Mouse (Mus musculus) gastrocnemius, adult 8-10 months (tissue): ENCODE measurements around the gene Gria1. TPM values are rescaled to one million over a fixed set of nuclear protein-coding genes. Genes with fewer than 3 reads are reported as not detected.
A peak's percentile ranks its signal among the peaks of the same experiment; 100 is the strongest.

ENCODE experiments used
- DNase-seq, 2 experiments: peaks; one replicate each; pipeline ENCODE4 v3.0.0; 2022; ENCODE audit warnings: low spot score in 2 of 2
- total RNA-seq, 4 experiments: library from RNA; stranded (reverse); gene quantifications; 2 replicates each; pipeline ENCODE4 v1.2.4; 2022

The Gria1 gene
- total RNA-seq, result under 1 TPM; 0.05 to 0.13 (median 0.09) TPM

DNA sequence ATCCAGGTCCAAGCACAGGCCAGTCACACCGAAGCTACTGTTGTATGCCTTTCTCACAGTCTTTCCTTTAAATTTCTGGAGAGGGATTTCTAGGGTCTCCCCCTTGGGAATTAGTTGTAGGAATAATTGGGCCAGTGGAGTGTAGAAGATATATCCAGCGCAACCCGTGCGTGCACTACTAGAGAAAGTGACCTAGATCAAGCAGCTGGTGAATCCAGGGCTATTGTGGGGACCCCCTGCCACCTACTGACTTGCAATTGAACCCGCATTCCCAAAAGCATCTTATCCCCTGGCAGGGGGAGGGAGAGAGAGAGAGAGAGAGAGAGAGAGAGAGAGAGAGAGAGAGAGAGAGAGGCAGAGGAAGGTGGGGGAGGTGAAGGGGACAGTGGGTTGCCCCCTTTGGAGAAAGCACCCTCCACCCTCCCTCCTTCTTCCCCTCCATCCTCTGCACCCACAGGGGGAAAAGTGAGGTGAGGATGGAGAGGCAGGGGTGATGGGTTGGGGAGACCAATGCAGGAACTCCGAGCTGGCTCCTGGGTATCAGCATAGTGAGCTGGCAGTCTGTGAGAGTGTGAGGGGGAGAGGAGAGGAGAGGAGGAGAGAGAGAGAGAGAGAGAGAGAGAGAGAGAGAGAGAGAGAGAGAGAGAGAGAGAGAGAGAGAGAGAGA, at the start of gene Gria1:
Gene Gria1 (plus strand): TSS at position 364 of the 667 bp plus-strand sequence.
- DNase-seq, result no peak

DNA sequence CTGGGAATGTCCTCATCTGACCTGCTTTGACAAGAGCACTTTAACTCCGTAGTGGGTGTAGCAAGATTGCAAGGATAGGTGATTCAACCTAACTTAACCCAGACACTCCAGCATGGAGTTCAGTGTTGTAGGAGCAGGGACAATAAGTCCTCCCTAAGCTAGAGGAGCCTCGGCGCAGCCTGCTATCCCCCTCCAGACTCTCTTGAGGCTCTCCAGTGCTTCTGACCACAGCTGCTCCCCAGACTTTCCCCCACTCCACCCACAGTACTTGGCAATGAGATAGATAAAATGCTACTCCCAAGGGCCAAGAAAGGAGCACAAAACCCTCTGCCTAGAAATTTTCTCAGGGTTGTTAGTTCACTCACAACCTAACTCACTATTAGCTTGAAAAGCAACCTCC, 49.4 kb upstream of the Gria1 start:
- DNase-seq, result no peak

DNA sequence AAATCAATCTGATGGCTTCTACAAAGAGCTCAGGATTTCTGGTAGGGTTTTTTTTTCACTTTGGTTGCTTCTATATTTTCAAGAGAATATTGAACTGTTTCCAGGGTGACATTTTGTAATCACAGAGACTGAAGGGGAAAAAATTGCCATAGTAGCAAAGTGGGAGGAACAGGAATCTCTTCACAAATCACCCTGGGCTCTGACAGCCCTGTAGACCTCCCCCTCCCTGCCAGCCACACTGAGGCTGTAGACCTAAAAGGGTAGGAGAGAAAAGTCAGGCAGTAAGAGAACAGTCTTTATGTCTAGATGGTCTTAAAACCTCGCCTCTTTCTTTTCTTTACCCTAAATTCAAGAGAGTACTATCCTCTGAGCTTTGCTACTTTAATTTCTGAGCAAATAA, 38.4 kb upstream of the Gria1 start:
- no peak for DNase-seq

DNA sequence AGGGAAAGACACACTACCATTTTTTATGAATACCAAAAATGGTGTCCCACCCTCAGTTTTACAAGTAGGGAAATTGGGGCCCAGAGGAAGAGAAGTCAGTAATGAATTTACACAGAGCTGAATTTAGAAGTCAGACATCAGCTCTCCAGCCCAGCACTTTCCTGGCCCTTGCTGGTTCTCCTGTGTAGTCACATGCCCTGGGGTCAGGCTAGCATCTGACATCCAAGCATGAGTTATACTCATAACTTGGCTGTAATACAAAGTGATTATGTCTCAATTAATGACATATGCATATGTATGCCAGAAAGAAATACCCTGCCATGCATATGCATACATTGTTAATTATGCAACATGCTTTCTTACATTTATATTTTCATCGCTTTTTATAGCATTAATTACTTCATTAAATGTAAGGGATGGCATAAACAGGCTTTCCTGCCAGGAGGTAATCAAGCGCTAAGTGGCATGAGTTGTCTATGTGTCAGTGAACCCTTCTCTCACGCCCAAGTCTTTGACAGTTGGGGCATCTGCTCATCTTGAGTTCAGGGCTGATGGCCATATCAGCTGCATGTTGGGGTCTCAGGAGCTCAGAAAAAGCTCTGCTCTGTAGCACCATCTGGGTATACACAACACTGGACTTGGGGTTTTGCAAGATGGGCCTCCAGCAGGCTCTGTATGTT, 26.7 kb upstream of the Gria1 start:
- DNase-seq, result no peak

DNA sequence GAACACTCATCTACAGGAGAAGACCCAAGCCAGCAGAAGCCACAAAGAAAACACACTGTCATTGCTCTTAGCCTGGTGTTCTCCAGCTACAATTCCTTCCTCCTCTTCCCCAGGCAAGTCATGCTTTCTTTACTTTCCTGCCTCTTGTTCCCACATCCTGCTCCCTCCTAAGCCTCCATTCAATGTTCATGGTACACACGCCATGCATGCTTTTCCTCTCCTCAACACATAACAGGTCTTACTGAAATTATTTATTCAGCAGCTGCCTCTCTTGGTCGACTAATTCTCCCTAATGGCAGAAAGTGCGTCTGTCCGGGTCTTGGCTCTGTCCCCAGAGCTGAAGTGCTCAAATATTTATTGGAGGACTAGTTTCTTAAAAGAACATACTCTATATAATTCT, 25.7 kb upstream of the Gria1 start:
- no peak for DNase-seq

DNA sequence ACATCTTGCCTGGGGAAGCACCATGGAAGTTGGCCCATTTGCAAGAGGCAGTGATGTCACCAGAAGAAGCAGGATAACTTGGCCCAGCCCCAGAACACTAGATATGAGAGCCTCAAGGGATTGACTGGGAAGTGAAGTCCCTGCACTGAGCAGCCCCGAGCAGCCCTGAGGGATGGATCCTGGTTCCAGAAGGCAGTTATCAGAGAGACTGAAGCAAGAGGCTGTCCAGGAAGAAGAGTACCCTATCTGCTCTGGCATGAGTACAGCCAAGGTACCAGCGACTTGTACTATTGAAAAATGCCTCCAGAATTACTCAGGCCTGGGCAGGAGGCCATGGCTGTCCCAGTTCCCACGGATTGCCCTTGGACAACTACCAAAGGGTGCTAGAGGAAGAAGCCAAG, 11.6 kb upstream of the Gria1 start:
- DNase-seq, result peak in 1 of 2 experiments; percentile 5

DNA sequence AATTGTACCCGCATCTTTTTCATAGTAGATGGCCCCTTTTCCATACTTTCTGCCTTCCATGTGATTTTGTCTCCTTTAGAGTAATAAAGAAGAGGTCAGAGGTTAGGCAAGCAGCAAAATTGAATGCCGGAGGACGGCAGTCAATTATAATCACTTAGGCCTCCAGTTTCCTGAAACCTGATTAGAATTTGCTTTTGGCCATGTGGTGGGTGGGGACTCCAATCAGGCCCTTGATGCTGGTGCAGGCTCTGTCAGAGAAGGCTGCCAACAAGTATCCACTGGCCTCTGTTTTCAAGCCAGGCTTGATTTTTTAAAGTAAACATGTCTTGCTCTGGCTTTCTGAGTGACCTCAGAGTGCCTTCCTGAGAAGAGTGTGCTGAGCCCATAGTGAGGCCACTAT, 6.6 kb upstream of the Gria1 start:
- no peak for DNase-seq

DNA sequence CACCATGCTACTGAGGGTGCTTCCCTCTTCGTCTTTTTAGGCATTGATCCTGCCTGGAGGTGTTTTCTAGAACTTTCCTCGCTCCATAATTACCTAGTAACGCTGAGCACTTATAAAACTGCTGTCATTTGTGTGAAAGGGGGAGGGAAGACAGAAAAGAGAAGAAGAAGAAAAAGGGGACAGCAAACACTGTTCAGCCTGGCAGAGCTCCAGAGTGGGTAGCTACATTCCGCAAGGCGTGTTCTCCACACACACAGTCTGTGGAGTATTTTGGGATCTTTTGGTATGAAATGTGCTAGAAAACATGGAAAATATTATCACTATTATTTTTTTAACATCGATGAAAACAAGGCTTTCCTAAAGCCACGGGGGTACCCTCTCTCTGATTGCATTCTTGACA, 5.8 kb upstream of the Gria1 start:
- no peak for DNase-seq

DNA sequence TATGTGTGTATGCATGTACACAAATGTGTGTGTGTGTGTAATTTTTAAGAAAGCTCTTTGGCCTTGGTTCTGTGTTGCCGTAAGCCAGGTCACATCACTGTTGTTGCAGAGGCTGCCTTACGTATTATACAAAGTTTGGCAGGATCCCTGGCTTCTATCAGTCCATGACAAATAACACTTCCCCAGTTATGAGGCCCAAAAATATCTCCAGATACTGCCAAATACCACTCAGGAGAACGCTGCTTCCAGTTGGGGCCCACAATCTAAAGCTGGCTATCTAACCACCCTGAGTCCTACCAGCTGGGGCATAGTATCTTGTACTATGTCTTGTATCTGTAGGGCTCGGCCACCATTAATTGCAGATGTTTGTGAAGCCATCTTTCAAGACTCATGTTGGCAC, 3.4 kb upstream of the Gria1 start:
- DNase-seq, result no peak

DNA sequence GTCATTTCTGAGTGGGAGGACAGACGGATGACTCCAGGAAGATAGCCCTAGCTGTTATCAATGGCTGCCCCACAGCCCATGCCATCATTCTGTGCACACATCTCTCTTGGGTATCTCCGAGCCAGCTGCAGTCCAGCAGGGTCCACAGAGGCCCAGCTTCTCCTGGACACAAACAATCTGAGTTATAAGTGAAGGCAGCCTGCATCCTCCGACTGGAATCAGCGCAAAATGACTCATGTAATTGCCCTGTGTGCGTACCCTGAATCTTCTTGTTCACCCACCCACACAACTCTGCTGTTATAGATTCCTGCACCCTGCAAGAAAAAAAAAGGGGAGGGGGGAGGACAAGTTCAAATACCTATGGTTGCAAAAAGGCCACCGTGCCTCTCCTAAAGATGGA, 576 bp upstream of the Gria1 start:
- no peak for DNase-seq

DNA sequence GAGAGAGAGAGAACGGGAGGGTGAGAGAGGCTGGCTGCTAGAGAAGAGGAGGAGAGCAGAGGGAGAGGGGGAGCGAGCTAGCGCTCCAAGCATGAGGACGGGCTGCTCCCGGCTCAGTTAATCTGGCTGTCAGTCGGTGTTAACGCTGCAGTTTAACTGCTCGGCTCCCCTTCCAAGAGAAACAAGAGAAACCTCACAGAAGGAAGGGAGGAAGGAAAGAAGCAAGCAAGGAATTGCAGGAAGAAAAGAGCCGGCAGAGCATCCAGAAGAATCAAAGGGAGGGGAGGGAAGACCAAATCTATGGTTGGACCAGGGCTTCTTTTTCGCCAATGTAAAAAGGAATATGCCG, 478 bp downstream of the Gria1 start:
- no peak for DNase-seq

DNA sequence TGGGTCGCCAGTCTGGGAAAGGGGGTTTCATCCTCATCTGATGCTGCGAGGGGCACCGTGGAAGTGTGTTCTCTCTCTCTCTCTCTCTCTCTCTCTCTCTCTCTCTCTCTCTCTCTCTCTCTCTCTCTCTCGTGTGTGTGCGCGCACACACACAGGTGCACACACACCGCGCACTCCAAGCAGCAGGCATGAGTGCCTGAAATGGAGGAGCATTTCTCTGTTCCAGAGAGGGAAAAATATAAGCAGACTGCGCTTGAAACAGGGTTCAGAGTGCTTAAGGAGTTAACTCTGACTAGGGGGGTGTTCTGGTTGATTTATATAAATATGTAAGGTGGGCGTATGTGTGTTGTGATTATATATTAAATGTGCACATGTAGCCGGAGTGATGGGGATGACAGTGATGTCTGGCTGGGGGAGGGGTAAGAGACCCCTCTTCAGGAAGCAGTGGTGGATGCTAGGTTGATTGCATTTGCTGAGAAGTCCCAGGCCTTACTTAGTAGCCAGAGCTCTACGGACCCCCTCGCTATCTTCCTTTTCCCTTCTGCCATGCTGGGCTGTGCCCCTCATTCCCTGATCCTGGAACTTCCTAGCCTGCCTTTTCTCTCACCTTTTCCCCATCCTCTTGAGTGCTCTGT, 1.2 kb downstream of the Gria1 start:
- no peak for DNase-seq

DNA sequence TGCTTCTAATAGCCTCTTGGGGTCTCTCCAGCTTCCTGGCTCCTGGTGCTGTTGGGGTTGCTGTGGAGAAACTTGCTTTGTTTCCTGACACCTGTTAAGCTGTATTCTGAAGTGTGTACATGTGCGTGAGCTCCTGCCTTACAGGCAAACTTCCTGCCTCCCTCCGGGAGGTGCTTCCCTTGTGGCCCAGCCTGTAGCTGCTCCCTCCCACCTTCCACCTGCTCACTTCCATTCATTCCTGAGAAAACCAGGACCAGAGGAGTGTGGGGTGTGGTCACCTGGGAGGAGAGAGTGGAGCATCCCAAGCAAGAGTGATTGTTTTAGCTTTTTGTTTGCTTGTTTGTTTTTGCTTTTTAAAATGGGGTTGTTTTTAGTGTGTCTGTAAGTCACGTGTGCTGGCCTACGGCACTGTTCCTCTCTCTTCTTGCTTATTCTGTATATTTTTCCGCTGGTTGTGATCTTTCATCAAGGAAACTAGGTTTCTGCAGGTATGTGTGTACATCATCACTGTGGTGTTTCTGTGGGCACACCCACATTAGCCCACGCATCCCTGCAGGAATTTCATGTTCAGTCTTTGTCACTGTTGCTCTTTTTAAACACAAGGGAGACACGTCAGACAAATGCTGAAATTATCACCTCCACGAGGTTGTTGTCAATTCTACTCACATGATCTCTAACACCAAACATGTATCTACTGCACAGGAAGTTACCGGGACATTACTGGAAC, 2.4 kb downstream of the Gria1 start:
- DNase-seq, result no peak

DNA sequence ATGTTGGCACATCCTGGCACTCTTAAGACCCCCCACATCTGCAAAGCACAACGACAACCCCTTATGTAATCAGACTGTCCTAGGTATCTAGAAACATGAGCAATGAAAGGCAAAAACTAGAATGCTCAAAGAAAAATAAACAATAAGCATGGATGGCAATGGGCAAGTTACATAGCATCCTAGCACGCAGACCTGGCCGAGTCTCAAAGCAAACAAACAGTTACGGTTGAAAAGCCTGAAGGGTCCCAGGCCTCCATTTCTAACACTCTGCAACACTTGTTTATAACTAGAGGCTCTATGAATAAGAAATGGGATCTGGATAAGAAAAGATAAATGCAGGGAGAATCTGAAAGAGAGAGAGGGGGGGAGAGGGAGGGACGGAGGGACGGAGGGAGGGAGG, 3.2 kb downstream of the Gria1 start:
- no peak for DNase-seq

DNA sequence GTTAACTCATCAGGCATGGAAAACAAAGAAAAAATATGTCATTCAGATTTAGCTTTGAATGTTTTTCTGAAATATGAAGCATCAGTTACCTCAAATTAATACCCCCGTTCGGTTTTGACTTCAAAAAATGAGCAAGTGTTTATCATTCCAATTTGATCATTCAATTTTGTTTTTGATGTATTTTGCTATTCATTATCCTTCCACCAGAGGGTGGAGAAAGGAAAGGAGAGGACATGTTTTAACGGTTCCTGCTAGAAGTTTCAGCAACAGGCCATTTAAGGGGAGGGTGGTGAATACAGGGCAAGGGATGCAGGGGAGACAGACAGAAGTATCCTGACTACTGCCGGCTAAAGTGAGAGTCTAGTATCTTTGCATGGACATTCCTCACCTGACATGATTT, 7.3 kb downstream of the Gria1 start:
- no peak for DNase-seq

DNA sequence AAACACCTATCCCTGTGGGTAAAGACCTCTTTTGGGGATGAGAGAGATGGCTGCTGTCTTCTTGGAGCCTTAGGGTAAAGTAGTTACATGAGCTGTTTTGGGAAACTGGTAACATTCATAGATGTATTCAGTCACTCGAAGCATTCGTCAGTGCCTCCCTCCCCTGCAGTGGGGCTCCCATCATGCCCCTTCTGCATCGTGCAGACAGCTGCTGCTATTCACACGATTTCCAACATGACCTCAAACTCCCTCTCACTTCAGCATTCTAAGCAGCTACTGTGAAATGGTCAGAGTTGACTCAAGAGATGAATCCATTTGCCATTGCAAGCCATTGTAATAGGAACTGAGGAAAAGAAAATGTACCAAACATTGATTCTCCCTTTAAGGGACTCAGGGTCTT, 11.2 kb downstream of the Gria1 start:
- no peak for DNase-seq

DNA sequence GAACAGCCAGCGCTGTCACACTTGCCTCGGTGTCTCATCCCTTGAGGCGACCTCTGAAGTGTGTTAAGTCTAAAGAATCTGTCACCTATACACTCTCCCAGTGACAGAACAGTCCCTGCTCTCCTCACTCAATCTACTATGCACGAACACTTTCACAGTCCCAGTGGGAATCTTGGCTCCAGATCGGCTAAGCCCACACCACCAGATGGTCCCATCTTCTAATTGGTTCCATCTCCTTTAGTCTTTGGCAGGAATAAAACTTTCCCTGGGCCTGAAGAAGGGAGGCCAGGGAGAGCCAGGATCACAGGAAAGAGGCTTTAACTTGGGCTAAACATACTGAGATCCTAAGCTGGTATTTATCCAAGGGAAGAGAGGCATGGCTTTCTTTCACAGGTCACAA, 19.3 kb downstream of the Gria1 start:
- no peak for DNase-seq

DNA sequence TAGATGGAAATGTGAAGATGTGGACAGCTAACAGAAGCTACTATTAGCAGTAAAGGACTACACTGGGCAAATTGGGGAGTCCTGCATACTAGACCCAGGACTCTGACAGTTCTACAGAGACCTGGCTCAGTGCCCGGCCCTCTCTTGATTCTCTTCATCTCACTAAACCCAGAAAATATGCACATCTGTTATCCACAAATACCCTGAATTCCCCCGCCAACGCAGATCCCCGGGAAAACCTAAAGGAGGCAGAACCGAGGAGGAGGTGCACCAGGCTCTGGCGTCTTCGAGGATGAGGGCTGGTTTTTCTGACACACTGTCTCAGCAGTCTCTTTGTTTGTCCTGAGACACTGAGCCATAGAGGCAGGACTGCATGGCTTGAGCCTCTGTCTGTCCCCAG, 27.6 kb downstream of the Gria1 start:
- no peak for DNase-seq

DNA sequence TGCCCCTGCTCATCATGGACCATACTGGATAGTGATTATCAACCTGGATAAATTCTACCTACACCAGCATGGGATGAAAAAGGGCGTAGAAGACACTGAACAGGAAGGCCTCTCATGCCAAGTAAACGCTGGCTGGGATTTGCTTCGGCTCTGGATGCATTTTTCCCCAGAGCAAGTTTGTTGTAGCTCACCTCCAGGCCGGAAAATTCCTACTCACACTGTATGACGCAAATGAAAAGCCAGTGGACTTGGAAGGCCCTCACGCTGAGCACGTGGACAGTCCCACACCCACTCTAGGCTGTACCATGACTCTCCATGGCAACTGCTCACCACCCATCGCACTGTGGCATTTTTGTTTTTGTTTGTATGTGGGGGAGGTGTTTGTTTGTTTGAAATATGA, 28.1 kb downstream of the Gria1 start:
- no peak for DNase-seq

DNA sequence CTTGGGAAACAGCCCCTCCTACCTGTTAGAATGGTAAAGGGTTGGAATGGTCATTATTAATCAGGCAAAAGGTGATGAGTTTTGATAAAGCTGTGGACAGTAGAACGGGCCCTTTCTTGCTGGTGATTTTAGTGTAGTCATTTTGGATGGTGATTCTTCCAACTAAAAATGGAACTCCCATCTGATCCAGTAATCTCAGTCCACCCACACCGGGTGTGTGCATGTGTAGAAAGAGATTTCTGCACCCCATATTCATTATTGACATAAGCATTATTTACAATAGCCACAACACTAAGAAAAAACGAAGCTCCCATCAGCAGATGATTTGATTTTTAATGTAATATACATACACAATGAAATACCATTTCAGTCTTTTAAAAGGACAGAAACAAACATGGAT, 30.9 kb downstream of the Gria1 start:
- DNase-seq, result no peak

DNA sequence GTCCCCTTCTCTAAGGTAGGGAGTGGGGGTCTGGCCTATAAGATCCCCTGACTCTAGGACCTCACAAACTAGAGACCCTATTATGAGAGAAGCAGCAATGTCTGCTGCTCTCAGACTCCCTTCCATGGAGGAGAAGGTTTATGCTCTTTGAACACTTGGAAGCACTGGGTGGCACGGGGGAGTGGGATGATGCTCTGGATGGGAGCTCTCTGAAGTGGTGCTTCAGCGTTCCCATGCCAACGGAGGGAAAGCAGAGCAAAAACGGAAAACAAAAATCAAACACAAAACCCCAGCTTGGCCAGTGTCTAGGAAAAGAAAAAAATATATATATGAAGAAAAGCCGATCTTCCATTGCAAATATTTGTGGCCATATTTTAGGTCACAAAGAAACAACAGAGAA, 33.0 kb downstream of the Gria1 start:
- DNase-seq, result no peak
